Mouse (Mus musculus) E14TG2a.4 (cell line): ENCODE measurements at regions not wholly inside any gene's neighbourhood (a gene's known extent, or its start where the extent isn't known, plus 50 kb on each side); places are given as distances from the start of the nearest gene placed in this dataset.

ENCODE experiments used
- CTCF ChIP-seq: conservative IDR thresholded peaks from 2 replicates; pipeline ENCODE4 v1.5.1; 2014; ENCODE audit warnings: low read length
- NANOG ChIP-seq: IDR thresholded peaks from 2 replicates; pipeline ENCODE4 v1.6.1; 2014; ENCODE audit warnings: borderline replicate concordance, low read length, mixed read lengths
- POU5F1 ChIP-seq: IDR thresholded peaks from 2 replicates; pipeline ENCODE4 v1.6.1; 2014; ENCODE audit warnings: low read length, borderline replicate concordance

- no peak for TF ChIP-seq CTCF
- no peak for TF ChIP-seq NANOG
- no peak for TF ChIP-seq POU5F1
These were observed 60.7 kb upstream of the Tcf12 start for GRCm38 (mm10) chr9:72172331-72172730.
